Mouse (Mus musculus): Measurements from ENCODE around the gene Rbbp8nl. TPM values are rescaled to one million over a fixed set of nuclear protein-coding genes. Genes with fewer than 3 reads are reported as not detected.

Gene Rbbp8nl
- total and polyA plus RNA-seq, 3 experiments: not detected

GRCm38 (mm10) chr2:180267955-180268354 is 21.7 kb downstream of the Rbbp8nl start:
- no peak for TF ChIP-seq POLR2A (IDR thresholded peaks at IDR 0.05; ENCODE audit: insufficient read depth, low read depth, low read length)
- no peak for TF ChIP-seq CTCF (IDR thresholded peaks at IDR 0.05)
- no peak for TF ChIP-seq EP300 (IDR thresholded peaks at IDR 0.05; ENCODE audit: insufficient read depth, low read depth, low read length)
- H3K27me3 ChIP-seq (ENCODE audit: control insufficient read depth, insufficient read depth, low read length): no peaks in the 10 kb centered on the region
- no peak overlapping the region for H3K27ac ChIP-seq
- intact Hi-C loops (cut with DNase I): no loop called here
- H3K36me3 ChIP-seq (ENCODE audit: control insufficient read depth, insufficient read depth, low read length): no peaks in the 10 kb centered on the region
- DNase-seq: no peak
- peaks cover 5% of the 10 kb centered on the region for H3K79me2 ChIP-seq (replicated peaks; ENCODE audit: control insufficient read depth, insufficient read depth, low read length)
- no peak overlapping the region for H3K4me3 ChIP-seq
- H3K9ac ChIP-seq (ENCODE audit: low read depth, low read length): no peak overlapping the region
- 47% methylated on average over 2 of the region's 2 CpGs for WGBS
- H3K4me1 ChIP-seq (ENCODE audit: control insufficient read depth, insufficient read depth, low read length): peaks cover 9% of the 10 kb centered on the region

- Histone ChIP-seq H3K9ac (ENCODE audit: low read depth, low read length) (peak overlapping the region; percentile 27; the same call in 1 of the 2 replicates), H3K36me3 (ENCODE audit: control insufficient read depth, insufficient read depth, low read length) (peaks cover 2% of the 10 kb centered on the region; the same call in 1 of the 2 replicates), H3K4me1 (ENCODE audit: control insufficient read depth, insufficient read depth, low read length) (peaks cover 12% of the 10 kb centered on the region), H3K27me3 (ENCODE audit: control insufficient read depth, insufficient read depth, low read length) (no peaks in the 10 kb centered on the region), H3K79me2 (replicated peaks; ENCODE audit: control insufficient read depth, insufficient read depth, low read length) (no peaks in the 10 kb centered on the region; the same call in 1 of the 2 replicates), H3K27ac (peak overlapping the region; percentile 93), H3K4me3 (no peak overlapping the region)
- 48% methylated on average over 10 of the region's 10 CpGs for WGBS
- intact Hi-C loops (cut with DNase I): no loop called here
- DNase-seq: peak in 1 of 2 experiments; percentile 34
- TF ChIP-seq EP300 (IDR thresholded peaks at IDR 0.05; ENCODE audit: insufficient read depth, low read depth, low read length): no peak
- TF ChIP-seq CTCF (IDR thresholded peaks at IDR 0.05): no peak
- no peak for TF ChIP-seq POLR2A (IDR thresholded peaks at IDR 0.05; ENCODE audit: insufficient read depth, low read depth, low read length)
Observed at GRCm38 (mm10) chr2:180262891-180263290, 26.8 kb downstream of the Rbbp8nl start.

- intact Hi-C loops (cut with DNase I): no loop called here
- DNase-seq: peak; percentile 52 to 67
- Histone ChIP-seq H3K4me1 (ENCODE audit: control insufficient read depth, insufficient read depth, low read length) (peaks cover 12% of the 10 kb centered on the region), H3K36me3 (ENCODE audit: control insufficient read depth, insufficient read depth, low read length) (peaks cover 2% of the 10 kb centered on the region; the same call in 1 of the 2 replicates), H3K79me2 (replicated peaks; ENCODE audit: control insufficient read depth, insufficient read depth, low read length) (no peaks in the 10 kb centered on the region; the same call in 1 of the 2 replicates), H3K27me3 (ENCODE audit: control insufficient read depth, insufficient read depth, low read length) (no peaks in the 10 kb centered on the region), H3K9ac (ENCODE audit: low read depth, low read length) (peak overlapping the region; percentile 36), H3K4me3 (peak overlapping the region; percentile 38), H3K27ac (peak overlapping the region; percentile 93)
- TF ChIP-seq POLR2A (IDR thresholded peaks at IDR 0.05; ENCODE audit: insufficient read depth, low read depth, low read length): peak; percentile 92
- no peak for TF ChIP-seq CTCF (IDR thresholded peaks at IDR 0.05)
- peak; percentile 94; the same call in 1 of the 2 replicates for TF ChIP-seq EP300 (IDR thresholded peaks at IDR 0.05; ENCODE audit: insufficient read depth, low read depth, low read length)
- 31% methylated on average over 3 of the region's 3 CpGs for WGBS
Observed at GRCm38 (mm10) chr2:180262441-180262840, 27.2 kb downstream of the Rbbp8nl start.

GRCm38 (mm10) chr2:180261901-180262300 is 27.8 kb downstream of the Rbbp8nl start:
- intact Hi-C loops (cut with DNase I): no loop called here
- peak in 1 of 2 experiments; percentile 21 for DNase-seq
- Histone ChIP-seq H3K4me3 (peak overlapping the region; percentile 38), H3K9ac (ENCODE audit: low read depth, low read length) (peak overlapping the region; percentile 36), H3K4me1 (ENCODE audit: control insufficient read depth, insufficient read depth, low read length) (peaks cover 12% of the 10 kb centered on the region), H3K27me3 (ENCODE audit: control insufficient read depth, insufficient read depth, low read length) (no peaks in the 10 kb centered on the region), H3K27ac (peak overlapping the region; percentile 89), H3K79me2 (replicated peaks; ENCODE audit: control insufficient read depth, insufficient read depth, low read length) (no peaks in the 10 kb centered on the region; the same call in 1 of the 2 replicates), H3K36me3 (ENCODE audit: control insufficient read depth, insufficient read depth, low read length) (peaks cover 2% of the 10 kb centered on the region; the same call in 1 of the 2 replicates)
- WGBS: 62% methylated on average over 7 of the region's 7 CpGs
- TF ChIP-seq EP300 (IDR thresholded peaks at IDR 0.05; ENCODE audit: insufficient read depth, low read depth, low read length): no peak
- TF ChIP-seq CTCF (IDR thresholded peaks at IDR 0.05): no peak
- TF ChIP-seq POLR2A (IDR thresholded peaks at IDR 0.05; ENCODE audit: insufficient read depth, low read depth, low read length): no peak

GRCm38 (mm10) chr2:180260610-180261480 is 28.8 kb downstream of the Rbbp8nl start:
- peak overlapping the region; percentile 89 for H3K27ac ChIP-seq
- H3K4me1 ChIP-seq (ENCODE audit: control insufficient read depth, insufficient read depth, low read length): peaks cover 15% of the 10 kb centered on the region
- no peaks in the 10 kb centered on the region for H3K79me2 ChIP-seq (replicated peaks; ENCODE audit: control insufficient read depth, insufficient read depth, low read length)
- H3K27me3 ChIP-seq (ENCODE audit: control insufficient read depth, insufficient read depth, low read length): no peaks in the 10 kb centered on the region
- no peak overlapping the region for H3K4me3 ChIP-seq
- peak in 1 of 2 experiments; percentile 25 for DNase-seq
- 40% methylated on average over 8 of the region's 8 CpGs for WGBS
- TF ChIP-seq EP300 (IDR thresholded peaks at IDR 0.05; ENCODE audit: insufficient read depth, low read depth, low read length) (no peak), POLR2A (IDR thresholded peaks at IDR 0.05; ENCODE audit: insufficient read depth, low read depth, low read length) (no peak)
- peaks cover 2% of the 10 kb centered on the region; the same call in 1 of the 2 replicates for H3K36me3 ChIP-seq (ENCODE audit: control insufficient read depth, insufficient read depth, low read length)
- no peak overlapping the region; the same call in 1 of the 2 replicates for H3K9ac ChIP-seq (ENCODE audit: low read depth, low read length)
- intact Hi-C loops (cut with DNase I): no loop called here
